Mouse (Mus musculus): ENCODE results near the gene Senp2. TPM values are rescaled to one million over a fixed set of nuclear protein-coding genes. Genes with fewer than 3 reads are reported as not detected.

Gene Senp2
- total and polyA plus RNA-seq, 3 experiments: 5.9 to 24.1 (median 20.2) TPM

DNA sequence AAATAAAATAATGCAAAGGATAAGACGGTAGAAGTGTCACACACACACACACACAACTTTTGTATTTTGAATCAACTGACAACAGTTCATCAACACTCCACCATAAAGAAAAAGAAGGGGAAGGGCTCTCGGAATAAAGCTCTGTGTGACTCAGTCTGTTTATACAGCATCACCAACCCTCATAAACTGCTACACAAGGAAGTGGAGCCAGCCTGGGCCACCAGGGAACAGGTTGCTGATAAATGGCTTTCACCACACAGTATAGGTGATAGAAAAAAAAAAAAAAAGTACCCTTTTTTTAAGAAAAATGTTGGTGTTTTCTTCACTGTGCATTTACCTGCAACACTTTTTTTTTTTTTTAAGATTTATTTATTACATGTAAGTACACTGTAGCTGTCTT is 17.5 kb upstream of the Senp2 start:
- no peaks in the 10 kb centered on the region for H3K36me3 ChIP-seq (ENCODE audit: control insufficient read depth, insufficient read depth, low read length)
- H3K4me1 ChIP-seq (ENCODE audit: control insufficient read depth, insufficient read depth, low read length): no peaks in the 10 kb centered on the region
- intact Hi-C loops (cut with DNase I): no loop called here
- H3K4me3 ChIP-seq: no peak overlapping the region
- TF ChIP-seq EP300 (IDR thresholded peaks at IDR 0.05; ENCODE audit: insufficient read depth, low read depth, low read length) (no peak), POLR2A (IDR thresholded peaks at IDR 0.05; ENCODE audit: insufficient read depth, low read depth, low read length) (no peak), CTCF (IDR thresholded peaks at IDR 0.05) (no peak)
- H3K27ac ChIP-seq: no peak overlapping the region
- no peaks in the 10 kb centered on the region for H3K27me3 ChIP-seq (ENCODE audit: control insufficient read depth, insufficient read depth, low read length)
- no peaks in the 10 kb centered on the region for H3K79me2 ChIP-seq (replicated peaks; ENCODE audit: control insufficient read depth, insufficient read depth, low read length)
- no peak for DNase-seq
- H3K9ac ChIP-seq (ENCODE audit: low read depth, low read length): no peak overlapping the region
- 76% methylated on average over 2 of the region's 2 CpGs for WGBS

DNA sequence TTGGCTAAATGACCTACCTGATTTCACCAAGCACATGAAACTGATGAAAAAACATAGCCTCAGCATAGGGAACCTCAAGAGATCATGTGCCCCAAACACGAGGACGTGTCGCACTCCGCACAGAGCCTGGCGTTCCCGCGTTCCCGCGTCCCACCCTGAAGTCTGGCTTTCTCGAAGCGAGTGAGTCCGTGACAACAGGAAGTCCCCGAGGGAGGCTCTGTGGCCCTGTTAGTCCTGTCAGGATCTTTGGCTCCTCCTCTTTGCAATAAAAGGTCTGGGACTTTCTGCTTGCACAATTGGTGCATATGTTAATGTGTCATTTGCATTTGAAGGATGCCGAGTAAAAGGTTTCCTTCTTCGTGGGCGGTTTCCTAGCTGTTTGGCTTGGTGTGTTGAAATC is 14.0 kb upstream of the Senp2 start, which contains the start of gene Liph:
Gene Liph, minus strand, starts transcription at position 360 of the 400 bp plus-strand sequence.
- intact Hi-C loops (cut with DNase I): no loop called here
- H3K27ac ChIP-seq: no peak within 1 kb of the TSS
- 12% methylated on average over 16 of the region's 16 CpGs for WGBS
- no peak within 1 kb of the TSS for H3K4me3 ChIP-seq
- no peaks in the 10 kb centered on the region for H3K27me3 ChIP-seq (ENCODE audit: control insufficient read depth, insufficient read depth, low read length)
- H3K36me3 ChIP-seq (ENCODE audit: control insufficient read depth, insufficient read depth, low read length): no peaks in the 10 kb centered on the region
- no peak for TF ChIP-seq CTCF (IDR thresholded peaks at IDR 0.05)
- no peak for TF ChIP-seq EP300 (IDR thresholded peaks at IDR 0.05; ENCODE audit: insufficient read depth, low read depth, low read length)
- no peak for TF ChIP-seq POLR2A (IDR thresholded peaks at IDR 0.05; ENCODE audit: insufficient read depth, low read depth, low read length)
- DNase-seq: no peak
- no peaks in the 10 kb centered on the region for H3K4me1 ChIP-seq (ENCODE audit: control insufficient read depth, insufficient read depth, low read length)
- H3K79me2 ChIP-seq (replicated peaks; ENCODE audit: control insufficient read depth, insufficient read depth, low read length): no peaks in the 10 kb centered on the region
- no peak within 1 kb of the TSS for H3K9ac ChIP-seq (ENCODE audit: low read depth, low read length)

DNA sequence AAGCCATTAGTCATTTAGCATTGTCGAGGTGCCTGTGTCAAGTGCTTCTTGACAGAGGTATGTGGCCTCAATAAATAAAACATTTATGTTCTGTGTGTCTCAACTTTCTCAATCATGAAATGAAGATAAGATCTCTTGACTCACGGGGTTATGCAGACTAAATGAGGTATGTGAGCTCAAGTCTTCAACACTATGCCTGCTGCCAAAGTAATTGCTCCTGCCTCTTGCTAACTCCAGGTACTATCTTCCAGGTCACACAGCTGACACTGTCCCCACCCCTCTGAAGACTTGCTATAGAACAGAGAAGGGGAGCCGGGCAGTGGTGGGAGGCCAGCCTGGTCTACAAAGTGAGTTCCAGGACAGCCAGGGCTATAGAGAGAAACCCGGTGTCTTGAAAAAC is 12.9 kb upstream of the Senp2 start:
- DNase-seq: no peak
- no peaks in the 10 kb centered on the region; the same call in 1 of the 2 replicates for H3K27me3 ChIP-seq (ENCODE audit: control insufficient read depth, insufficient read depth, low read length)
- H3K79me2 ChIP-seq (replicated peaks; ENCODE audit: control insufficient read depth, insufficient read depth, low read length): no peaks in the 10 kb centered on the region
- WGBS: 50% methylated on average over 4 of the region's 4 CpGs
- TF ChIP-seq POLR2A (IDR thresholded peaks at IDR 0.05; ENCODE audit: insufficient read depth, low read depth, low read length) (no peak), EP300 (IDR thresholded peaks at IDR 0.05; ENCODE audit: insufficient read depth, low read depth, low read length) (no peak), CTCF (IDR thresholded peaks at IDR 0.05) (no peak)
- no peaks in the 10 kb centered on the region for H3K4me1 ChIP-seq (ENCODE audit: control insufficient read depth, insufficient read depth, low read length)
- no peaks in the 10 kb centered on the region for H3K36me3 ChIP-seq (ENCODE audit: control insufficient read depth, insufficient read depth, low read length)
- no peak overlapping the region for H3K9ac ChIP-seq (ENCODE audit: low read depth, low read length)
- no peak overlapping the region for H3K27ac ChIP-seq
- no peak overlapping the region for H3K4me3 ChIP-seq
- intact Hi-C loops (cut with DNase I): no loop called here

- no peak for TF ChIP-seq CTCF (IDR thresholded peaks at IDR 0.05)
- TF ChIP-seq POLR2A (IDR thresholded peaks at IDR 0.05; ENCODE audit: insufficient read depth, low read depth, low read length): no peak
- no peaks in the 10 kb centered on the region; the same call in 1 of the 2 replicates for H3K27me3 ChIP-seq (ENCODE audit: control insufficient read depth, insufficient read depth, low read length)
- H3K9ac ChIP-seq (ENCODE audit: low read depth, low read length): no peak overlapping the region
- H3K79me2 ChIP-seq (replicated peaks; ENCODE audit: control insufficient read depth, insufficient read depth, low read length): no peaks in the 10 kb centered on the region
- DNase-seq: no peak
- no peaks in the 10 kb centered on the region for H3K4me1 ChIP-seq (ENCODE audit: control insufficient read depth, insufficient read depth, low read length)
- H3K4me3 ChIP-seq: no peak overlapping the region
- H3K27ac ChIP-seq: no peak overlapping the region
- intact Hi-C loops (cut with DNase I): no loop called here
- WGBS: 37% methylated on average over 5 of the region's 5 CpGs
- H3K36me3 ChIP-seq (ENCODE audit: control insufficient read depth, insufficient read depth, low read length): no peaks in the 10 kb centered on the region
These were observed 12.2 kb upstream of the Senp2 start for GRCm38 (mm10) chr16:21996881-21997641.

DNA sequence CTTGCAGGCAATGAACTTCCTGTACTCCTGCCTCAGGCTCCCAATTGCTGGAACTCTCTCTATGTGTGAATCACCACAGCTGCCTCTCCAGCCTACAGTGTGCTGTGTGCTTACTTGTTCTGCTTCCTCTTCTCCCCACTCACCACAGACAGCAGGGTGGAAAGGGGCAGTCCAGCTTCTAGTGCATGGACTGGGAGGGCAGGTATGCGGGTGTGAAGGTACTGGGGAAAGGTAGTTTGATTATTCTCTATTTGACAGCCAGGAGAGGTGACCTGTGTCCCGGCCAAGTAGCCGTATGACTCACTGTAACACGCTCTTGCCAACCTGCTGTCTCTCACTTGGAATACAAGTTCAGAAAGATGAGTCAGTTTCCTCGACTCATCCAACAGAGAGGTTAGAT is 11.2 kb upstream of the Senp2 start:
- TF ChIP-seq POLR2A (IDR thresholded peaks at IDR 0.05; ENCODE audit: insufficient read depth, low read depth, low read length) (no peak), CTCF (IDR thresholded peaks at IDR 0.05) (no peak), EP300 (IDR thresholded peaks at IDR 0.05; ENCODE audit: insufficient read depth, low read depth, low read length) (no peak)
- Histone ChIP-seq H3K4me3 (no peak overlapping the region), H3K4me1 (ENCODE audit: control insufficient read depth, insufficient read depth, low read length) (no peaks in the 10 kb centered on the region), H3K27me3 (ENCODE audit: control insufficient read depth, insufficient read depth, low read length) (no peaks in the 10 kb centered on the region; the same call in 1 of the 2 replicates), H3K9ac (ENCODE audit: low read depth, low read length) (no peak overlapping the region), H3K27ac (no peak overlapping the region), H3K79me2 (replicated peaks; ENCODE audit: control insufficient read depth, insufficient read depth, low read length) (no peaks in the 10 kb centered on the region), H3K36me3 (ENCODE audit: control insufficient read depth, insufficient read depth, low read length) (no peaks in the 10 kb centered on the region)
- WGBS: 37% methylated on average over 5 of the region's 5 CpGs
- peak in 1 of 2 experiments; percentile 11 for DNase-seq
- intact Hi-C loops (cut with DNase I): no loop called here

DNA sequence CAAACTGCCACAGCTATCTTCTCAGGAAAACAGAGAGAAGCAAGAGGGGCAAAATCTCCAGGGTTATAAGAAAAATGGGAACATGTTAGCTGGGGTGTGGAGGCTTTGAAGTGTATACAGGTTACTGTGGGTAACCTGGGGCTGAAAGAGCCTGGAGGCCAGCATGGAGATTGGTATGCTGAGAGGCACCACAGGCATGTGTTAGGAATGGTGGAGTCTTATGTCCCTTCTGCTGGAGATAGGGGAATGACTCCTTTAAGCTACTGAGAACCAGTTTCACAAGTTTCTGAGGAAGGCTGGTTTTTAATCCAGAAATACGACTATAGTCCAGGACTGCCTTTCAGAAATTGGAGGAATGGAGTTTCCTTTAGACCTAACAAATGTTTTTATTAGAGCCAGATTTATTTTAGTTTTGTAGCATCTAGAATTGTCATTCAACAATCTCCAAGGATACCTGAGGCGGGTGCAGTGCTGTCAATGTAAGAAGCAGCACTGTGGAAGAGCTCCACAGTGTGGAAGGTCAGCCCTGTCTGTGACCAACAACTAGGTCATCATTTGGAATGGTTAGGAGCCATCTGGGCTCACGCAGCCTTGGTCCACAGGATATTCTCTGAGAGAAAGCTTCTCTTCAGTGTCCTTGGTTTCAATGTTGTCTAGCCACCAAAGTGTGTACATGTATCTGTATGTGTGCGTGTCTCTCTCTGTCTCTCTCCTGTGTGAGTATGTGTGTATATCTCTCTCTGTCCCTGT is 9.2 kb upstream of the Senp2 start:
- TF ChIP-seq CTCF (IDR thresholded peaks at IDR 0.05) (no peak), POLR2A (IDR thresholded peaks at IDR 0.05; ENCODE audit: insufficient read depth, low read depth, low read length) (no peak), EP300 (IDR thresholded peaks at IDR 0.05; ENCODE audit: insufficient read depth, low read depth, low read length) (no peak)
- 80% methylated on average over 4 of the region's 4 CpGs for WGBS
- H3K27ac ChIP-seq: no peak overlapping the region

More for the DNA sequence above, 9.2 kb upstream of the Senp2 start:
- H3K4me1 ChIP-seq (ENCODE audit: control insufficient read depth, insufficient read depth, low read length): no peaks in the 10 kb centered on the region
- no peaks in the 10 kb centered on the region for H3K79me2 ChIP-seq (replicated peaks; ENCODE audit: control insufficient read depth, insufficient read depth, low read length)
- no peak overlapping the region for H3K9ac ChIP-seq (ENCODE audit: low read depth, low read length)
- DNase-seq: no peak
- intact Hi-C loops (cut with DNase I): loop anchor here (10.0 kb wide), 1 partner anchor 855 kb away; the partner anchor contains the start of genes Dnajb11 and Tbccd1
- no peak overlapping the region for H3K4me3 ChIP-seq
- H3K27me3 ChIP-seq (ENCODE audit: control insufficient read depth, insufficient read depth, low read length): no peaks in the 10 kb centered on the region; the same call in 1 of the 2 replicates
- no peaks in the 10 kb centered on the region for H3K36me3 ChIP-seq (ENCODE audit: control insufficient read depth, insufficient read depth, low read length)

Measured in heart, adult 2 months (tissue).